Mouse (Mus musculus) kidney, adult 2 months (tissue): ENCODE results near the gene Med26. TPM values are rescaled to one million over a fixed set of nuclear protein-coding genes. Genes with fewer than 3 reads are reported as not detected.

ENCODE experiments used
- DNase-seq: peaks from one replicate; pipeline ENCODE4 v3.0.0; 2021
- H3K27ac ChIP-seq: fragments of 200-500 bp; 2 replicates; pipeline ENCODE4 v1.5.1; 2012; ENCODE audit warnings: low read depth, low read length, control low read depth, inconsistent platforms; ENCODE audit not compliant: insufficient read depth
- H3K27me3 ChIP-seq: fragments of 200-500 bp; replicated peaks from 2 replicates; pipeline ENCODE4 v1.6.1; 2012; ENCODE audit warnings: mild to moderate bottlenecking, moderate library complexity, low read length, inconsistent platforms; ENCODE audit not compliant: control insufficient read depth, insufficient read depth
- H3K36me3 ChIP-seq: fragments of 200-500 bp; 2 replicates; pipeline ENCODE4 v1.6.1; 2012; ENCODE audit warnings: mild to moderate bottlenecking, moderate library complexity, low read length, inconsistent platforms; ENCODE audit not compliant: control insufficient read depth, insufficient read depth
- H3K4me1 ChIP-seq: fragments of 200-500 bp; 2 replicates; pipeline ENCODE4 v1.6.1; 2011; ENCODE audit warnings: low read length; ENCODE audit not compliant: control insufficient read depth, insufficient read depth
- H3K4me3 ChIP-seq: fragments of 200-500 bp; 2 replicates; pipeline ENCODE4 v1.5.1; 2011; ENCODE audit warnings: mild to moderate bottlenecking, low read depth, low read length, control low read depth; ENCODE audit not compliant: insufficient read depth
- CTCF ChIP-seq: fragments of 200-500 bp; conservative IDR thresholded peaks from 2 replicates; pipeline ENCODE4 v1.5.1; 2011; ENCODE audit warnings: low read depth, mild to moderate bottlenecking, control low read depth, low read length, moderate library complexity, mixed read lengths; ENCODE audit not compliant: insufficient read depth, insufficient read length
- POLR2A ChIP-seq: fragments of 200-500 bp; IDR thresholded peaks from one replicate; pipeline ENCODE4 v1.6.1; 2011; ENCODE audit warnings: low read depth, low read length, control low read depth
- WGBS: fragments of 180-500 bp; shearing (Covaris S2); methylation state at CpG from one replicate; pipeline ENCODE4 v1.1.7; 2018; 5-methylcytosine and 5-hydroxymethylcytosine counted together
- polyA plus RNA-seq: library from polyadenylated mRNA; depleted of rRNA; stranded (reverse); fragments of >200 nt; gene quantifications from 2 replicates; pipeline ENCODE4 v1.2.3, GENCODE M21; 2012

Med26 gene
- polyA plus RNA-seq, 1 experiment, result 6.1 TPM

GRCm38 (mm10) chr8:72497911-72498310 lies 50.2 kb downstream of the Med26 start:
- peaks cover 4% of the 10 kb centered on the region; the same call in 1 of the 2 replicates for H3K4me1 ChIP-seq
- TF ChIP-seq POLR2A (no peak), CTCF (no peak)
- WGBS, result 74% methylated on average over 1 of the region's 1 CpGs
- H3K36me3 ChIP-seq, result no peaks in the 10 kb centered on the region
- no peak for DNase-seq
- H3K27me3 ChIP-seq, result no peaks in the 10 kb centered on the region
- H3K4me3 ChIP-seq, result no peak overlapping the region
- H3K27ac ChIP-seq, result no peak overlapping the region

DNA sequence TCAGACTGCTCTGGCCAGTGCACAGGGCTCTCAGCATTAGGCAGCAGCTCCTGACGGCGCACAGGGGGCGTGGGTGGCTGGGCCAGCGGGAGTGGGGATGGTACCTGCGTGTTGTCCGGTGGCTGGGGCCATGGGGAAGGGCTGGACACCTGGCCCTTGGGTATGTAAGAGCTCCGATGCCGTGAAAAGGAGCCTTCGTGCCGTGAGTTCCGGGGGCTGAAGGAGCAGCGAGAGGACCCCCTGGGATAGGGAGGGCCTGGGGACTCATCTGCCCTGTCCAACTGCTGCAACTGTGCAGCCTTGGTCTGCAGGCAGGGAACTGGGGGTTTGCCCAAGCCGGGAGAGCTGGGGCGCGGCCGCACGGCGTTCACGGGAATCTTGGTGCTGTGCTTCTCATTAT lies 51.9 kb downstream of the Med26 start:
- DNase-seq, result no peak
- 89% methylated on average over 19 of the region's 19 CpGs for WGBS
- Histone ChIP-seq H3K27me3 (no peaks in the 10 kb centered on the region), H3K36me3 (no peaks in the 10 kb centered on the region), H3K4me1 (peaks cover 8% of the 10 kb centered on the region), H3K27ac (no peak overlapping the region), H3K4me3 (no peak overlapping the region)
- TF ChIP-seq CTCF, result no peak
- TF ChIP-seq POLR2A, result no peak

- Histone ChIP-seq H3K36me3 (no peaks in the 10 kb centered on the region), H3K4me1 (peaks cover 11% of the 10 kb centered on the region), H3K27ac (no peak overlapping the region), H3K27me3 (no peaks in the 10 kb centered on the region), H3K4me3 (no peak overlapping the region)
- peak; percentile 42 for DNase-seq
- 72% methylated on average over 23 of the region's 23 CpGs for WGBS
- TF ChIP-seq CTCF, result no peak
- TF ChIP-seq POLR2A, result no peak
Measured at GRCm38 (mm10) chr8:72495411-72496111, 52.5 kb downstream of the Med26 start.

GRCm38 (mm10) chr8:72493381-72493780 lies 54.7 kb downstream of the Med26 start:
- TF ChIP-seq POLR2A, result no peak
- no peak for TF ChIP-seq CTCF
- Histone ChIP-seq H3K4me1 (peaks cover 11% of the 10 kb centered on the region), H3K27ac (no peak overlapping the region), H3K27me3 (no peaks in the 10 kb centered on the region), H3K36me3 (no peaks in the 10 kb centered on the region), H3K4me3 (peak overlapping the region; percentile 71)
- DNase-seq, result no peak
- 9% methylated on average over 8 of the region's 8 CpGs for WGBS

DNA sequence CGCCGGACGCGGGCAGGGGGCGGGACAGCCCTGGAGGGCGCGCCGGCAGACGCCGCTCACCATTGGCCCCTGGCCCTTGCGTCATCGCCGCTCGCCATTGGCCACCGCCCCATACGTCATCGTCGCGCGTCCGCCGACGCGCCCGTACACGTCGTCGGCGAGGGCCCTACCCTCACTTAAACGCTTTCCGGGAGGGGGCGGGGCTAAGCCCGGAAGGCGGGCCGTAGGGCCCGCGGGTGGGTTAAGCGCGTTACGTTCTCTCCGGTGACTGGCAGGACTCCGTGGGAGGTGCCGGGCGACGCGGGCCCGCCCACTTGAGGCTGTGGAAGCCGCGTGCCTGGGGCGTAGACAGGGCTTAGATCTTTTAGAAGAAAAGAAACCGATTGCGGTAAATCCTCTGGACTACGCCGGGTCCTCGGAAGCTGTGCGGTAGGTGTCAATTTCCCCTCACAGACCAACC lies 55.4 kb downstream of the Med26 start:
- Histone ChIP-seq H3K36me3 (no peaks in the 10 kb centered on the region), H3K4me3 (peak overlapping the region; percentile 94), H3K27ac (peak overlapping the region; percentile 43), H3K4me1 (peaks cover 11% of the 10 kb centered on the region), H3K27me3 (no peaks in the 10 kb centered on the region)
- TF ChIP-seq POLR2A (no peak), CTCF (no peak)
- DNase-seq, result peak; percentile 100
- under 1% methylated on average over 56 of the region's 56 CpGs for WGBS

DNA sequence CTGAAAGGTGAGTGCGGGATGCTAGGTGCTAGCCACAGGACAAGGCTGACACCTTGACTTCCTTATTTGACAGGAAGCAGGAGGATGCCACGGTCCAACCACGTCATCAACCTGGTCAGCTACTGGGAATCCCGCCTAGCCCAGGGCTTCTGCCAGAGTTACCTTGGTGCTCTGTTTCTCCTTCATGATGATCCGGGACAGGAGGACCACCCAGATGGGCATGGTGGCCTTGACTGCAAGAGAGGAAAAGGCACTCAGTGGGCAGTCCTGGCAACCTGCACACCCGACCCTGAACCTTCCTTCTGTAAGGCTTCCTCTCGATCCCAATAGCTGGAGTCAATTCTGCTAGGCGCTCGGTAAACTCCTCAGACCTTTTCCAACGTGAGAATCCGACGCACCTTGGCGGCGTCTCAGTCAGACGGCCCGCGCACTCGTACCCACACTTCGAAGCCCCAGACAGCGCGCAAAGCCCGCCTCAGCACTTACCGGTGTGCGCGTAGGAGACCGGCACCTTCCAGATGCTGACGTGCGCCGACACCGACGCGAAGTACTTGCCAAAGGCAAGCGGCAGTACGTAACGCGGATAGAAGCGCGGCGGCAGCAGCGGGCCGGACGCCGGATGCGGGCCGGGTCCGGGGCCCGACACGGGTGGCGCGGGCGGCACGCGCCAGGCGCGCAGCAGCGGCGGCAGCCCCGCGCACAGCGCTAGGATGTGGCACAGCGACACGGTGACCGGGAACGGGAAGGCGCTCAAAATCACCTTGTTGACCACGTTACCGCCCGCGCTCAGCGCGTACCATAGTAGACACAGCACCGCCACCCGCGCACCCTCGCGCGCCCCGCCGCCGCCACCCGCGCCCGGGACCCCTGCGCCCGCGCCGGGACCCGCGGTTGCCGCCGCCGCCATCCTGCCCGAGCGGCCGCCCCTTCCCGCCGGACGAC lies 56.1 kb downstream of the Med26 start, which contains the start of gene Slc35e1:
TSS of gene Slc35e1 (minus strand) at position 935 of the 942 bp plus-strand sequence.
- H3K27me3 ChIP-seq, result no peaks in the 10 kb centered on the region
- H3K27ac ChIP-seq, result peak within 1 kb of the TSS; percentile 45
- peaks cover 11% of the 10 kb centered on the region for H3K4me1 ChIP-seq
- DNase-seq, result peak; percentile 36
- TF ChIP-seq CTCF (no peak), POLR2A (no peak)
- peak within 1 kb of the TSS; percentile 94 for H3K4me3 ChIP-seq
- H3K36me3 ChIP-seq, result no peaks in the 10 kb centered on the region
- under 1% methylated on average over 95 of the region's 98 CpGs for WGBS

DNA sequence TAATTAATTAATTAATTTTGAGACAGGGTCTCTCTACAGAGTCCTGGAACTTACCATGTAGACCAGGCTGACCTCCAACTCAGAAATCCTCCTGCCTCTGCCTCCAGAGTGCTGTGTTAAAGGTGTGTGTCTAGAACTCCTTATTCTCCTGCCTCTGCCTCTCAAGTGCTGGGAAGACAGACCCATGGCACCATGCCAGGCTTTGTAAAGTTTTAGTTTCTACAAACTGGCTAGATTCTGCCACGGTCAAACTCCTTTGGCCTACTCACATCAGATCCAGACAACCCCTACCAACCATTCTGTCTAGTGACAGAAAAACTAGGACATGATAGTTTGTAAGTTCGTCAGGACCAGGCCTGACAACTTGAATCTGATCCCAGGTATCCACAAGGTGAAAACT lies 57.1 kb downstream of the Med26 start:
- WGBS, result 54% methylated on average over 2 of the region's 2 CpGs
- no peak overlapping the region for H3K27ac ChIP-seq
- H3K4me3 ChIP-seq, result no peak overlapping the region
- H3K27me3 ChIP-seq, result no peaks in the 10 kb centered on the region
- H3K4me1 ChIP-seq, result peaks cover 11% of the 10 kb centered on the region
- DNase-seq, result no peak
- TF ChIP-seq CTCF, result no peak
- TF ChIP-seq POLR2A, result no peak
- no peaks in the 10 kb centered on the region for H3K36me3 ChIP-seq
